Mouse (Mus musculus): ENCODE measurements around the gene Axin2.

- TF ChIP-seq MAFK (IDR thresholded peaks at IDR 0.05; ENCODE audit: insufficient replicate concordance, low read length) (no peak), CTCF (conservative IDR thresholded peaks at IDR 0.05 in 1 of 2, IDR thresholded peaks at IDR 0.05 in 1 of 2; ENCODE audit: low read depth in 2 of 2, low read length in 2 of 2) (no peak), POLR2A (IDR thresholded peaks at IDR 0.05; ENCODE audit: low read depth, low read length) (no peak), TBP (conservative IDR thresholded peaks at IDR 0.05; ENCODE audit: low read depth, low read length) (no peak), ETS1 (conservative IDR thresholded peaks at IDR 0.05; ENCODE audit: low read depth, low read length) (peak; percentile 52), E2F4 (IDR thresholded peaks at IDR 0.05; ENCODE audit: insufficient replicate concordance, low read depth, low read length) (no peak), RCOR1 (conservative IDR thresholded peaks at IDR 0.05; ENCODE audit: low read depth, low read length) (no peak), POLR2AphosphoS2 (IDR thresholded peaks at IDR 0.05; ENCODE audit: low read depth, low read length) (no peak), CHD2 (IDR thresholded peaks at IDR 0.05; ENCODE audit: low read length) (no peak), HCFC1 (IDR thresholded peaks at IDR 0.05; ENCODE audit: low read depth, low read length) (no peak), ZNF384 (IDR thresholded peaks at IDR 0.05; ENCODE audit: low read depth, low read length) (no peak), MXI1 (IDR thresholded peaks at IDR 0.05; ENCODE audit: low read depth, low read length) (no peak), EP300 (IDR thresholded peaks at IDR 0.05; ENCODE audit: low read length) (peak; percentile 52; the same call in 1 of the 2 replicates)
These were observed 48.4 kb upstream of the Axin2 start for GRCm38 (mm10) chr11:108871748-108872147.
